Mouse (Mus musculus) thymus, postnatal 0 days (tissue): ENCODE data around the gene Klhl3. TPM values are rescaled to one million over a fixed set of nuclear protein-coding genes. Genes with fewer than 3 reads are reported as not detected.
A peak's percentile ranks its signal among the peaks of the same experiment; 100 is the strongest.
"Not testable (repeated sequence)": the region's sequence is repeated elsewhere in the genome, so short reads cannot be mapped to it uniquely, and the experiment has no call there.

Experiments used
- DNase-seq: peaks from one replicate; pipeline ENCODE4 v3.0.0-alpha.2; 2015; ENCODE audit warnings: low spot score
- polyA plus RNA-seq: library from polyadenylated mRNA; unstranded; fragments of >200 nt; fragmentation: Nextera tagmentation; extraction: Ambion mirVana; gene quantifications from 2 replicates; pipeline ENCODE4 v1.2.1, GENCODE M21; 2015

Gene Klhl3
- 1.4 and 1.8 TPM in 2 replicates for polyA plus RNA-seq

GRCm38 (mm10) chr13:58113061-58113900 is at the start of gene Klhl3:
TSS of gene Klhl3 (minus strand) at chr13:58113592.
- peak; percentile 88 for DNase-seq

GRCm38 (mm10) chr13:58160761-58161160 is 47.4 kb upstream of the Klhl3 start:
- DNase-seq, result no peak

GRCm38 (mm10) chr13:58158099-58158912 is 44.9 kb upstream of the Klhl3 start:
- DNase-seq, result peak; percentile 92

GRCm38 (mm10) chr13:58157447-58158098 is 44.2 kb upstream of the Klhl3 start, which contains the start of gene Idnk:
TSS of gene Idnk (plus strand) at chr13:58157649.
- DNase-seq, result peak; percentile 88

- DNase-seq, result peak; percentile 21
Measured at GRCm38 (mm10) chr13:58157036-58157435, 43.6 kb upstream of the Klhl3 start.

GRCm38 (mm10) chr13:58156031-58156430 is 42.6 kb upstream of the Klhl3 start:
- DNase-seq, result peak; percentile 16

- DNase-seq, result no peak
Measured at GRCm38 (mm10) chr13:58150442-58150841, 37.0 kb upstream of the Klhl3 start.

GRCm38 (mm10) chr13:58149629-58150028 is 36.2 kb upstream of the Klhl3 start:
- DNase-seq, result no peak

GRCm38 (mm10) chr13:58149033-58149558 is 35.7 kb upstream of the Klhl3 start:
- DNase-seq, result no peak

DNA sequence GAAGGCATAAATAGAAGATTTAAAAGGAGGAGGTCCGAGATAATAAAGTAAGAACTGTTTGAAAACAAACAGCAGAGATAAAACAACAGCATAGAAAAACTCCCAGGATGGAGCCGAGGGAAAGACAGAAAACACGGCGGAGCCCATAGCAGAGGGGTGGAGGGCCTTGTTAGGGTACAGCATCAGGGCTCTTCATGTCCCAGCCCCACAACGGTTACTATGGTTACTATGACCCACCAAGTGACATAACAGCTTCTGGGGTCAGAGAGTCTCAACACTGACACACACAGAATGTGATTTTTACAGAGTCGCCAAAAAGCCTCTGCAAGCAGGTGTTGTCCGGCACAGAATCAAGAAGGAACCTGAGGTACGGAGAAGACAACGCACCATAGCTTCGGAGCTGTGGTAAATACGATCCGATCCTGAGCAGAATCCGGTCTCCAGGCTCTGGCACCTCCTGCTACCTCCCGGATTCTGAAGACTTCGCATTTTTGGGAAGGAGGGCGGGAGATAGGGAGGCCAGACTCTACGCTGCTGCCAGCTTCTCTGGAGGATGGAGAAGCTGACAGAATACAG is 35.0 kb upstream of the Klhl3 start:
- DNase-seq, result peak; percentile 77

- no peak for DNase-seq
Measured at GRCm38 (mm10) chr13:58147760-58148159, 34.4 kb upstream of the Klhl3 start.

DNA sequence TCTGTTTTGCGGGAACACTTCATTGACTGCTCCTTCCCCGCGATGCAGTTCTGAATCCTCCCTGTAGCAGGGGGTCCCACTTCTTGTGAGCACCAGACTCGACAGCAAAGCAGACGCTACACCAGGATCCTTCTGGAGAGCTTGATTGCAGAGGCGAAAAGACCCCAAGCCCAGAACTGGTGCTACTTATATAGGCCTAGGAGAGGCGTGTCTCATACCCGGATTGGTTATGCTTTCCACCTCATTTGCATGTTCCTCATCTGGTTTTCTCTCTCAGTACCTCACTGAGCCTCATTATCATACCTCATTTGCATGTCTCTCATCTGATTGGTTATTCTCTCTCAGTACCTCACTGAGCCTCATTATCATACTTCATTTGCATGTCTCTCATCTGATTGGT is 33.2 kb upstream of the Klhl3 start:
- DNase-seq, result not testable (repeated sequence)

DNA sequence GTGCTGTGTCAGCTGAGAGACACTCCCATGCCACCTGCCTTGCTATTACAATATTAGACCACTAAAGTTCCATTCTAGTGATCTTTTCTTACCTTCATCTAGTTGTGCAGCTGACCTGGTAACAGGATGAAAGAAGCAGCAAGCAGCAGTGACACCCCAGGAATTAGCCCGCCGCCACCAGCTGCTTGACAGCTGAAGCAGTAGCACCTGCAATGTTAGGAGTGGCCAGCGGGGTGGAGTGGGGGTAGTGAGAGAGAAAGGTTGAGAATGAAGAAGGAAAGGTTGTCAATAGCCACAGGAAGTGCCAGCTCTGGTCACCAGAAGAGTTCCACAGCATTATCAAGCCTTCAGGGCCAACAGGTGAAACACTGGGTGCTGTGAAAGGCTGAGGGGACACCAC is 18.3 kb upstream of the Klhl3 start:
- peak; percentile 35 for DNase-seq

DNA sequence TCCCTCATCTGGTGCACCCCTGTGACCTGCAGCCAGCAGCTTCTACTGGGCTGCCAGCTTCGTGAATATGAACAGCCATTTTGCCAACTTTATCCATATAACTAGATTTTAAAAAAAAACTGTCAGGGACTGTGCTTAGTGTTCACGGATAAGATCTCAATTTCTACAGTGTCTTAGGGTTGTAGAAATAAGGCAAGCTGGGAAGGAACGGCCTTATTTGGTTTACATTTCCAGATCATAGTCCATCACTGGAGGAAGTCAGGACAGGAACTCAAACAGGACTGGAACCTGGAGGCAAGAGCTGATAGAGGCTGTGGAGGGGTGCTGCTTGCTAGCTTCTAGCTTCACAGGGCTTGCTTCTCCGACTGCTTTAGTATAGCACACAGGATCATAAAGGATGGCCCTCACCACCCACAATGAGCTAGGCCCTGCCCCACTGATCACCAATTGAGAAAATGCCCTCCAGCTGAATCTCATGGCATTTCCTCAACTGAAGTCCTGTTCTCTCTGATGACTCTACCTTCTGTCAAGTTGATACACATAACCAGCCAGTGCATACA is 16.4 kb upstream of the Klhl3 start:
- no peak for DNase-seq

DNA sequence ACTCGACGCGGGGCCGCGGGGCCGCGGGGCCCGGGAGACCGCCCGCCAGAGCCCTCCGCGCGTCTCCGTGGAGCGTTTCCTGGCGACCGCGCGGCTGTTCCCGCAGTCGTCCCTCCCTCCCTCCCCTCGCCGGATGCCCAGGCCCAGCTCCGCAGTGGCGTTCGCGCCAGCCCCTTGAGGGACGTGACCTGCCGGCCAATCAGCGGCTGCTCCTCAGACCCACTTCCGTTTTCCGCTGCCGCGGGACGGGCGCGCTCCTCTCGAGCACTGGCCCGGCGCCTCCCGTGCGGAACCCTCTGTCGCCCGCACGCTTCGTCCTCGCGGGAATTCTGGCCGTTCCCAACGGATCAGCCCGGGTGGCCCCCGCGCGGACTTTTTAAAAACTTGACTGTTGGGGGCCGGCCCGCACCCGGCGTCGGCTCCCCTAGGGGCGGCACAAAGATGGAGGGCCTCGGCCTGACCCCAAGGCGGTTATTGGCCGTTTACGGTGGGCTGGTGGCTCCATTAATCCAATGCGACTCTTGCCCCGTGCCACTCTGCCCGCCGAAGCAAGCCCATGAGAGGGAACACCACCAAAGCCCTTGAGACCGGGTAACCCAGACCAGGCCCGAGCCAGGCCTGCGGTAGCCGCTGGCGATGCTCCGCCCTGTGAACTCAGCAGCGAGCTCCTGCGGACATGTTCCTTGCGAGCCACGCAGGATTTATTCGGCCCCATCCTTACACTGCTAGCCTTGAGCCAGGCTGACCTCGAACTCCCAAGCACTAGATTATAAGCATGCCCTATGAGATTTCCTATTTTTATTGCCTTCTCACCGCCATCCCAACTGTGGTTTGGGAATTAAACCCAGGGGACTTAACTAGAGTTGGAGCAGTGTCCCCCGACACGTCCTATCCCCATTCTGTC is 15.6 kb upstream of the Klhl3 start:
- DNase-seq, result peak; percentile 96

GRCm38 (mm10) chr13:58128396-58128767 is 15.0 kb upstream of the Klhl3 start, which contains the start of gene Hnrnpa0:
TSS of gene Hnrnpa0 (minus strand) at chr13:58128556.
- DNase-seq, result peak; percentile 95

DNA sequence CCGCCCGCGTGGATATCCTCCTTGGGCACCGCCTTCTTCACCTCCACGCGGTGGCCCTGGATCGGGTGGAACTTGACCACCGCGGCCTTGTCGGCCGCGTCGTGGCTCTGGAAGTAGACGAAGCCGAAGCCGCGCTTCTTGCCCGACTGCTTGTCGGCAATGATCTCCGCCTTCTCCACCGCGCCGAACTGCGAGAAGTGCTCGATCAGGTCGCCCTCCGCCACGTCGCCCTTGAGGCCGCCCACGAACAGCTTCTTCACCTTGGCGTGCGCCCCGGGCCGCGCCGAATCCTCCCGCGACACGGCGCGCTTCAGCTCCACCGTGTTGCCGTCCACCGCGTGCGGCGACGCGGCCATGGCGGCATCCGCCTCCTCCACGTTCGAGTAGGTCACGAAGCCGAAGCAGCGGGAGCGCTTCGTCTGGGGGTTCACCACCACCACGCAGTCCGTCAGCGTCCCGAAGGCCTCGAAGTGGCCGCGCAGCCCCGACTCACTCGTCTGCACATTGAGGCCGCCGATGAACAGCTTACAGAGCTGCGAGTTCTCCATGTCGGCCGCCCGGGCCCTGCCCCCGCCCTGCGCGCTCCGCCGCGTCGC is 14.5 kb upstream of the Klhl3 start:
- peak; percentile 68 for DNase-seq

DNA sequence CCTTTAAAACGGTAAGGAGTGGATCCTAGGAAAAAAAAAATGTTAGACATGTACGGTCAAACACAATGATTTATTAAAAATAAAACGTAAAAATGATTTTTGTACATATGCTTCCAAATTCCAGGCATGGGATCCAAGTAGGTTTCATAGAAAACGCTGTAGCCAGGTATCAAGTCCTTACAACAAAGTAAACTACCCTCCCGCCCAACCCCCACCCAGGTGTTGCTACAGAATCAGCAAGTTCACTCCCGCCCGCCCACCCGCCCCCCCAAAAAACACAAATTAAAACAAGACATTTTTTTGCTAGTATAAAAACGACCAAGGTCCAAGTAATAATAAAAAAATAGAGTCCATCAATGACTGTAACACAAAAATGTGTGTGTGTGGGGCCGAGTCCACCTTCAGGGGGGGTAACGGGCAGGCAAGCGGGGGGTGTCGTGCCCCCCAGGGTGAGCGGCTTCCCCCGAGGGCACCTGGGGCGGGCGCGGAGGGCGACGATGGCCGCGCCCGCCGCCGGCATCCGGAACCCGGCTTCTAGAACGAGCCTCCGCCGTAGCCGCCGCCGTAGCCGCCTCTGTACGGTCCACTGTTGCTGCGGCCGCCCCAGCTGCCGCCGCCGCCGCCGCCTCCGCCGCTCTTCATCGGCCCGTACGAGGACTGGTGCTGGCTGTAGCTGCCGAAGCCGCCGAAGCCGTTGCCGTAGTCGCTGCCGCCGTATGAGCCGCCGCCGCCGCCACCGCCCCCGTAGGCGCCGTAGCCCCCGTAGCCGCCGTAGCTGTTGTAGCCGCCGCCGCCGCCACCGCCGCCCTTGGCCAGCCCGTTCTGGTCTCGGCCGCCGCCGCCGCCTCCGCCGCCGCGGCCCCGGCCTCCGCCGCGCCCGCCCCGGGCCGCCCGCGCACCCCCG is 13.7 kb upstream of the Klhl3 start:
- peak; percentile 48 for DNase-seq
